Mouse (Mus musculus): ENCODE results near the gene Ciz1. TPM values are rescaled to one million over a fixed set of nuclear protein-coding genes. Genes with fewer than 3 reads are reported as not detected.

The Ciz1 gene
- polyA plus RNA-seq, 1 experiment from 2014 or later, result 61.5 TPM

DNA sequence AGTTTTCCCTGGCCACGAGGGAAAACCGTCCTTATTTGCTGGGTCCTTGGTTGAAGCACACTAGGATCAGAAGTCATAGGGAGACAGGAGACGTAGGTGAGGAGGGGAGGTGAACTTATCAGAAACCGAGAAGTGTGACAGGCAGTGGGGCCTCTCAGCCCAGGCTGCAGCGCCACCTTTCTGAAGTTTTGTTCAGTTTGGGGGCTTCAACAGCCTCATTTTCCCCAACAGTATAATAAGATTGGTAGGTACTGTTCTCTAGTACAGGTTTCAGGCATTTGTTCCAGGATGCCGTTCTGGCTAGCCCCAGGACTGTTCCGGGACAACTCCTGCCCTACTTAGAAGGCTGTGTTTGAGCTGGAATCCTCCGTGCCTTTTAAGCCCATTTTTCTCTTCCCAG lies 42.8 kb downstream of the Ciz1 start:
- peak overlapping the region; percentile 76 for H3K4me3 ChIP-seq
- peak overlapping the region; percentile 88 for H3K9ac ChIP-seq (replicated peaks)
- no peaks in the 10 kb centered on the region for H3K9me3 ChIP-seq
- H3K27ac ChIP-seq (replicated peaks), result peak overlapping the region; percentile 87
- WGBS, result 4% methylated on average over 8 of the region's 8 CpGs
- peaks cover 16% of the 10 kb centered on the region for H3K4me1 ChIP-seq
- no peak for ATAC-seq (ENCODE audit: low FRiP score, low read depth)
- H3K4me2 ChIP-seq (replicated peaks), result peak overlapping the region; percentile 90
- H3K27me3 ChIP-seq, result no peaks in the 10 kb centered on the region
- no peaks in the 10 kb centered on the region for H3K36me3 ChIP-seq

DNA sequence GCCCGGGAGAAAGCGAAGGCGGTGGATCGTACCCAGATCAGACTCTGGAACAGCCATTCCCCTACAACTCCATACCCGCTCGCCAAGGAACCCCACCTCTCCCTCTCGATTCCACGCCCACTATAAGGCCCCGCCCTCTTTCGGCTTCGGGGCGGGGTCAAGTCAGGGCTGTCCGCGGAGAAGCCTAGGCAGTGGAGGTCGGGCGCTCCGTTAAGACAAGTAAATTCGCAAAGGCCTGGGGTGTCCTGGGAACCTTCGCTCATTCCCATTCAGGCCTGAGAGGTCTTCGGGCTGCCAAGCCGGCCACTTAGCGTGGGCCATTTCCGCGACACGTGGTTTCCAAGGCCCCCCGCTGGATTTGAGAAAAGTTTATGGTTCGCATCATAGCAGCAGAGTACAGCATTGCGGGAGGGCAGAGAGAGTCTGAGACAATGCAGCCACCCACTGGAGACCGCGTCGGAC lies 43.4 kb downstream of the Ciz1 start, which contains the start of gene Ptges2:
TSS of gene Ptges2 (plus strand) at position 413 of the 462 bp plus-strand sequence.
- Histone ChIP-seq H3K27me3 (no peaks in the 10 kb centered on the region), H3K27ac (replicated peaks) (peak within 1 kb of the TSS; percentile 87), H3K9me3 (no peaks in the 10 kb centered on the region), H3K9ac (replicated peaks) (peak within 1 kb of the TSS; percentile 88), H3K36me3 (peaks cover 5% of the 10 kb centered on the region; the same call in 1 of the 2 replicates), H3K4me2 (replicated peaks) (peak within 1 kb of the TSS; percentile 90), H3K4me1 (peaks cover 16% of the 10 kb centered on the region), H3K4me3 (peak within 1 kb of the TSS; percentile 76)
- under 1% methylated on average over 31 of the region's 31 CpGs for WGBS
- ATAC-seq (ENCODE audit: low FRiP score, low read depth), result peak; percentile 88

DNA sequence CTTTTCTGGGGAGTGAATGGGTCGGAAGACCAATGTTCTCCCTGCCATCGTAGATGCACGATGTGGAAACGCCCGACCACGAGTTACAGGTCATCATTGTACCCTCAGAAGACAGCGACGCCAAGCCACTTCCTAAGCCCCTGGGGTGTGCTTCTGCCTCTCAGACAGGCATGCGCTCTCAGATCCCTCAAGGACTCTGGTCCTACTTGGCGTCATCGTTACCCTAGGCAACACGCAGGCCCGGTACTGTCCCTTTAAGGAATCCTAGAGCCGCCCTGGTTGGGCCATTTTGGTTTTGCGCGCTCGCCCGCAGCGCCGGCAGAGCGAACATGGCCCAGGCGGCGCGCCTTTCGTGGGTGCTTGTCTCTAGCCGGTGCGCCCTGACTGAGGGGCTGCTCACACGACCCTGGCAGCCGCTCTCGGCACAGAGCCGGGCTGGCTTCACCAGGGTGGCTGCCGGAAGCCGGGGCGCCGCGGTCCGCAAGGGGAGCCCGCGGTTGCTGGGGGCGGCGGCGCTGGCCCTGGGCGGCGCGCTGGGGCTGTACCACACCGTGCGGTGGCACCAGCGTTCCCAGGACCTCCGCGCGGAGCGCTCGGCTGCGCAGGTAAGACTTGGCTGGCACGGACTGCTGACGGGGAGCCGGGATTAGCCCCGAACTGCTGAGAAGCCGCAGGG lies 44.0 kb downstream of the Ciz1 start:
- Histone ChIP-seq H3K9me3 (no peaks in the 10 kb centered on the region), H3K36me3 (peaks cover 11% of the 10 kb centered on the region), H3K4me1 (peaks cover 16% of the 10 kb centered on the region), H3K27me3 (no peaks in the 10 kb centered on the region), H3K27ac (replicated peaks) (peak overlapping the region; percentile 87), H3K4me2 (replicated peaks) (peak overlapping the region; percentile 90), H3K9ac (replicated peaks) (peak overlapping the region; percentile 88), H3K4me3 (peak overlapping the region; percentile 76)
- under 1% methylated on average over 56 of the region's 59 CpGs for WGBS
- peak; percentile 94 for ATAC-seq (ENCODE audit: low FRiP score, low read depth)

DNA sequence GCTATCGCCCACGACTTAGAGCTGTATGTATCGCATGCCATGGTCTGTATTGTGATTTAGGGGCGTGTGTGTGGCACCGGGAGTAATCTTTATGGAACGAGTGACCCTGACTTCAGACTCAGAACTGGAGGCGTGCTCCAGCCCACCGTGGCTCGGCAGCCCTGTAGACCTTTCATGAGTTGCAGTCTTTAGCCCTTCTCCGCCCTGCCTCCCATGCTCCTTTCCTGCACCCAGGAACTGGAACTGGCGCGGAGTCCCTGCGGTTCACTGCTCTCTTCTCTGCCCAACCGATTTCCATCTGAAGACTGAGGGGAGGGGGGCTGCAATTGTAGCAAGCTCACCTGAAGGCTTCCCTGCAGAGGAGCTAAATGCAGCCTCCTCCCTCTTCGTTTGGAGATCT lies 44.6 kb downstream of the Ciz1 start:
- WGBS, result 0% methylated on average over 15 of the region's 15 CpGs
- Histone ChIP-seq H3K4me1 (peaks cover 16% of the 10 kb centered on the region), H3K27ac (replicated peaks) (0 out of 2 replicates have a peak overlapping the region, but pooled peaks have one; percentile 87), H3K36me3 (peaks cover 16% of the 10 kb centered on the region), H3K9ac (replicated peaks) (peak overlapping the region; percentile 88), H3K4me2 (replicated peaks) (peak overlapping the region; percentile 90), H3K4me3 (peak overlapping the region; percentile 76), H3K27me3 (no peaks in the 10 kb centered on the region), H3K9me3 (no peaks in the 10 kb centered on the region)
- ATAC-seq (ENCODE audit: low FRiP score, low read depth), result no peak

DNA sequence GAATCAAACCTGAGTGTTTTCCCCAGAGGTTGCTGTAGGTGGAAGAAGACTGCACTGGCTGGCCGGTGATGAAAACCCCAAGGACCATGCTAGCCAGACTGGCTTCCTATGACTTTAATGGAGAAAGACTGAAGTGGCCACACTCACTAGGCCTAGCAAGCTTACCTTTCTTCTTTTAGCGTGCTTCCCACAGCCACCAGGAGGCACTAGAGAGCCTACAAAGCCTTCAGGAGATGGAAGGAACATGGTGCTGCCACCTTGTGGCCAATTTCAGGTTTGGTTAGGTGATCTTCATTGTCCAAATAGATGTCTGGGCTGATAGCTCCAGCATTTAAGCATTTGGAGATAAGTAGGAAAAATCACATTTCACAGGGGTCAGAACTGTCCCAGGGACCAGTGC lies 52.5 kb downstream of the Ciz1 start:
- peaks cover 30% of the 10 kb centered on the region for H3K36me3 ChIP-seq
- no peak overlapping the region for H3K27ac ChIP-seq (replicated peaks)
- no peaks in the 10 kb centered on the region for H3K9me3 ChIP-seq
- H3K4me1 ChIP-seq, result no peaks in the 10 kb centered on the region
- no peaks in the 10 kb centered on the region for H3K27me3 ChIP-seq
- WGBS, result 19% methylated on average over 2 of the region's 2 CpGs
- no peak overlapping the region for H3K4me3 ChIP-seq
- no peak overlapping the region for H3K9ac ChIP-seq (replicated peaks)
- ATAC-seq (ENCODE audit: low FRiP score, low read depth), result no peak
- no peak overlapping the region for H3K4me2 ChIP-seq (replicated peaks)

DNA sequence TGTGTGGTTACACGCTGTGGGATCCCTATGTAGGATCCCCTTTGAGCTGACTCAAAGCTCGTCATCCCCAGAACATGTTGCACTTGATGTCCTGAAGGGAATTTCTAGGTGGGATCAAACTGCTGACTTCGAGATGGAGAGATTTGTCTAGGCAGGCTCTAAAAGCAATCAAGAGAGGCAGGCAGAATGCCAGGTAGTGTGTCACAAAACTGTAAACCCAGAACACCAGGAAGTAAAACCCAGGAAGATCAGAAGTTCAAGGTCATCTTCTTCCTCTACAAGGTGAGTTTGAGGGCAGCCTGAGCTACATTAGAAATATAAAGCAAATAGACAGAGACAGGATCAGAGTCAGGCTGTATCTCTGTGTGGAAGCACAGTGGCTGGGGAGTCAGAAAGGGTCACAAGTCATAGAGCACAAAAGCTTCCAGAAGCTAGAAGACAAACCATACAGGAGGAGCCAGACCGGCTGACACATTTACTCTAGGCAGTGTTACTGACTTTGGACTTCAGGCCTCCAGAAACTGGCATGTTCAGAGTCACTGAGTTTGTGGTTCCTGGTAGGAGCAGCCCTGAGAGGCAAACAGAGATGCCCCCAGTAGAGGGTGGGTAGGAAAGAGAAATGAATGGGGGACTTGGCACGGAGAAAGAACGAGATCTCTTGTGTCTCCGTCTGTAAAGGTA lies 55.2 kb downstream of the Ciz1 start:
- no peaks in the 10 kb centered on the region for H3K9me3 ChIP-seq
- no peaks in the 10 kb centered on the region for H3K4me1 ChIP-seq
- H3K27ac ChIP-seq (replicated peaks), result no peak overlapping the region
- H3K4me3 ChIP-seq, result no peak overlapping the region
- 83% methylated on average over 7 of the region's 7 CpGs for WGBS
- no peaks in the 10 kb centered on the region for H3K27me3 ChIP-seq
- ATAC-seq (ENCODE audit: low FRiP score, low read depth), result no peak
- H3K4me2 ChIP-seq (replicated peaks), result no peak overlapping the region
- H3K9ac ChIP-seq (replicated peaks), result no peak overlapping the region
- H3K36me3 ChIP-seq, result 0 out of 2 replicates have a peak, but pooled peaks cover 9% of the 10 kb centered on the region

DNA sequence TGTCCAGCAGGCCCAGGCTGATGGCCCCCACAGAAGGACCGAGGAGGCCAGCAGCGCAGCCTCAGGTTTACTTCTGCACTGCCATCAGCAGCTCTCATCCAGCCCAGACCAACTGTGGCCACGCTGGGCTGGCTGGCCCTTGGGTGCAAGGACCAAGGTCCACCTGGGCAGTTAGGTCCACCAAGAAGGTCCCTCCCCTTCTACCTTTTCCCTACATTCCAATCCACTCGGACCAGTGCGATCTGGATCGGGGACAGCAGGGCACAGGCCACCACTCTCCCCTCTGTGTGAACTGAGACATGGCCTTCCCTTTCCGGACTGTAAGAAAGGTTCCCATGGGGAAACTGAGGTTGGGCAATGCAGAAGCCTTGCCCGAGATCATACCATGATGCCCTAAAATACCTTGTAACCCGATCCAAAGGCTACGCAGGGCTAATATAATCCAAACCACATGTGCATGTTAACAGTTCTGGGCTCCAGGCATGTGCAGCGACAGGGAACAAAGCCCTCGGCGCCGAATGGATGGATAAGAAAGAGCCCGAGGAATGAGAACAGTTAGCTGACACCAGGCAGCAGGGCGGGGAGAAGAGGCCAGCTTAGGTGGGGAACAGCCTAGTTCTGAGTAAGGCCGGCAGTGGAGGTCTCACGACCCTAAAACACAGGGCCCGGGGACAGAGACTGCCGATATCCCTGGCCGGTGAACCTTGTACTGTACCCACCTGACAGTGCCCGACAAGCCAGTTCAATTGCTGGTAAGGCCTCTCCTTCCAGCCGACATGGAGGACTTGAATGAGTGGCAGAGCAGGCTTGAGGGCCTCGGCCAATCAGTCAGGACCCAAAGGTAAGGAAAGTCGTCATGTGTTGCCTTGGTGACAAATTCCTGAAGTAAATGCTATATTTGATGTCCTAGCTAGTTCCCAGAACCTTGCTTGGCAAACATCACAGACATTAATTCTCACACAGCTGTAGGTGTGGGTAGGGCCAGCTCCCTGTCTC lies 56.6 kb downstream of the Ciz1 start:
- no peak for ATAC-seq (ENCODE audit: low FRiP score, low read depth)
- no peak overlapping the region for H3K4me3 ChIP-seq
- H3K36me3 ChIP-seq, result no peaks in the 10 kb centered on the region
- no peak overlapping the region for H3K4me2 ChIP-seq (replicated peaks)
- H3K27me3 ChIP-seq, result no peaks in the 10 kb centered on the region
- H3K27ac ChIP-seq (replicated peaks), result no peak overlapping the region
- no peaks in the 10 kb centered on the region for H3K4me1 ChIP-seq
- H3K9ac ChIP-seq (replicated peaks), result no peak overlapping the region; the same call in 1 of the 2 replicates
- H3K9me3 ChIP-seq, result no peaks in the 10 kb centered on the region
- 69% methylated on average over 25 of the region's 25 CpGs for WGBS

DNA sequence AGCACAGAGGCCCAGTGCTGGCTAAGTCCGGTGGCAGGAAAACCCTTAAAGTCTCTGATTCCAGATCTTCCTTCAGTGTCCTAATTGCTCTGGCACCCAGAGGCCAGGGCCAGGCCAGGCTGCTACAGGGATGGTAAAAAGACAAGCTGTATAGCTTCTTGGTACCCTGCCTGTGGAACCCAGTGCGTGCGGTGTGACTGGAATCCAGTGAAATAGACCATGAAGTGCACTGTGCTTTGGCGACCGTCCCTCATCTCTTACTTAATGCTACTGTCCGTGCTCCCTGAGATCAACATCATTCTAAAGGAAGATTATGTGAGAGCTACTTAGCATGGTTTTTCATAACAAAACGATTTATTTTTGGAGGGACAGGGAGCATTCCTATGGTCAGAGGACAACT lies 59.3 kb downstream of the Ciz1 start:
- 92% methylated on average over 7 of the region's 7 CpGs for WGBS
- Histone ChIP-seq H3K4me2 (replicated peaks) (no peak overlapping the region), H3K4me1 (no peaks in the 10 kb centered on the region), H3K9me3 (no peaks in the 10 kb centered on the region), H3K27ac (replicated peaks) (no peak overlapping the region), H3K4me3 (no peak overlapping the region), H3K27me3 (no peaks in the 10 kb centered on the region), H3K36me3 (peaks cover 23% of the 10 kb centered on the region), H3K9ac (replicated peaks) (no peak overlapping the region)
- no peak for ATAC-seq (ENCODE audit: low FRiP score, low read depth)

DNA sequence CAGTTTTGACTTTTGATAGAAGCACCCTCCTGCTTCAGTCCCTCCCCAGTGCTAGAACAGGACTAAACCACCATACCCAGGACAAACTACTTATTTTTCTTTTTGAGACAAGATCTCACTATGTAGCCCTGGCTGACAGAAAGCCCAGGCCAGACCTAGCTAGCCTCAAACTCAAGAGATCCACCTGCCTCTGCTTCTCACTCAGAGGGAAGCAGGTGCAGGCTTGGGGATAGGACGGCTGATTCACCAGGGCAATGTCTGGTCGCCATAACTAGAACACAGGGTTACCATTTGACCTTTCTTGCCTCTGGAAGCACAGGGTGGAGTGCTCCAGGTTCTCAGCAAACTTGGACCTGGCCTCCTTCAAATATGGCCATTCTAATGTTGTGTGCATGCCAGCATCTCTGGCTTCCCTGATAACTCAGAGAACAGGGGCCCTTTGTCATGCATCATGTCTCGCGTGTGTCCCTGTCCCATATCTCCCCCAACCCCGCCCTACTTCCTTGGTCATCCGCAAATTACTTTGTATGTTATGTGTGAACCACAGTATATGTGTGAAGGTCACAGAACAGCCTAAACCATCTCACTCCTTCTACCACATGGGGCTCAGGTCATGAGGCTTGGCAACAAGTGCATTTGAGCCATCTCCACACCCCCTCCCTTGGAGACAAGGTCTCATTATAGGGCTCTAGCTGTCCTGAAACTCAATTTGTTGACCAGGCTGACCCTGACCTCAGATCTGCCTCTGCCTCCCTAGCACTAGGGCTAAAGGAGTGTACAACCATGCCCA lies 60.8 kb downstream of the Ciz1 start:
- Histone ChIP-seq H3K4me1 (no peaks in the 10 kb centered on the region), H3K36me3 (peaks cover 38% of the 10 kb centered on the region), H3K4me3 (no peak overlapping the region), H3K9ac (replicated peaks) (no peak overlapping the region), H3K27ac (replicated peaks) (no peak overlapping the region), H3K27me3 (no peaks in the 10 kb centered on the region), H3K4me2 (replicated peaks) (no peak overlapping the region), H3K9me3 (no peaks in the 10 kb centered on the region)
- 90% methylated on average over 6 of the region's 6 CpGs for WGBS
- no peak for ATAC-seq (ENCODE audit: low FRiP score, low read depth)

DNA sequence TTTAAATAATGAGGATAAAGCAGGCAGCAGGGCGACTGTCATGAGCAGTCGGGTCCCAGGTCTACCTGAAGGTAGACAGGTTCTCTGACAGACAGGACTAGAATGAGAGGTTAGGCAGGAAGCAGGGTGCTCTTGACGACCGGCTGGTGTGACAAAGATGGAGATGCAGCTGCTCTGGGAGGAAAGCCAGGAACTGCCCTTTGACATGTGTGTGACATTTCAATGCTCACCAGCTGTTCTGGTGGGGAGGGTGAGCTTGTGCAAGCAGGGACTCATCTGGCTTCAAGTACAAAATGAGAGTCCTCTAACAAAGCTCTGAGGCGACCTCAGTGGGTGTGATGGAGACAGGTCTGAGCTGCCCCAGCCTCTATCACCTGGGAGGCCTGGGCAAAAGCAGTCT lies 61.8 kb downstream of the Ciz1 start:
- WGBS, result 77% methylated on average over 5 of the region's 5 CpGs
- Histone ChIP-seq H3K36me3 (peaks cover 48% of the 10 kb centered on the region), H3K27me3 (no peaks in the 10 kb centered on the region), H3K4me2 (replicated peaks) (no peak overlapping the region), H3K27ac (replicated peaks) (no peak overlapping the region), H3K4me1 (no peaks in the 10 kb centered on the region), H3K9ac (replicated peaks) (no peak overlapping the region), H3K9me3 (no peaks in the 10 kb centered on the region), H3K4me3 (no peak overlapping the region)
- ATAC-seq (ENCODE audit: low FRiP score, low read depth), result no peak

DNA sequence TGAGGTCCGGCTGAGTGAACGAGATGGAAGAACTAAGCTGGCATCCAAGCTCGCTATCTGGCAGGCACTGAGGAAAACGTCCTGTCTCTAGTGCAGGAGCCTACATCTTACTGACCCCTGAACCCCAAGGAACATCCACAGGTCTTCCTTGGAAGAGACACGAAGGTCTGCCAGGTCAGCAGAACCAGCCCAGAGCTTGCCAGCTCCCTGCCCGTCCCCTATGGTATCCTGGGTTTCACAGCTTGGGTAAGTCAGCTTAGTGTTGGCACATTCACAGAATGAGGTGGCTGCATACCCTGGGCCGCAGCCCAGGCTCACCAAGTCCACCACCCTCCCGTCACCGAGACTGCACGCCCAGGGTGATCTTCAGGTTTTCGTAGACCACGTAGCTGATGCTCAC lies 63.7 kb downstream of the Ciz1 start:
- Histone ChIP-seq H3K36me3 (peaks cover 67% of the 10 kb centered on the region), H3K4me1 (no peaks in the 10 kb centered on the region), H3K4me3 (no peak overlapping the region)

More for the DNA sequence above, 63.7 kb downstream of the Ciz1 start:
- Histone ChIP-seq H3K4me2 (replicated peaks) (no peak overlapping the region), H3K27ac (replicated peaks) (no peak overlapping the region), H3K9ac (replicated peaks) (no peak overlapping the region), H3K9me3 (no peaks in the 10 kb centered on the region), H3K27me3 (no peaks in the 10 kb centered on the region)
- 94% methylated on average over 12 of the region's 12 CpGs for WGBS
- ATAC-seq (ENCODE audit: low FRiP score, low read depth), result no peak

Data from midbrain, embryonic 12.5 days (tissue).